Mouse (Mus musculus) left cerebral cortex, postnatal 10 days (tissue): ENCODE results near the gene Bloc1s4. TPM values are rescaled to one million over a fixed set of nuclear protein-coding genes. Genes with fewer than 3 reads are reported as not detected.

Experiments
- DNase-seq, 2 experiments: peaks; one replicate each; pipeline ENCODE4 v3.0.0; 2021 to 2022; ENCODE audit warnings: low spot score in 2 of 2, mixed read lengths in 1 of 2; ENCODE audit errors: extremely low spot score in 1 of 2
- intact Hi-C: fragments of 180-260 bp; cut with DNase I; formaldehyde crosslinking; loops from one replicate; pipeline ENCODE4 v1.15.1; 2025
- total RNA-seq, 2 experiments: library from RNA; stranded (reverse); gene quantifications; 2 replicates each; pipeline ENCODE4 v1.2.3; 2021

Bloc1s4 gene
- total RNA-seq, 2 experiments from 2014 or later = 16.5 to 20.7 TPM

GRCm38 (mm10) chr5:36725861-36726260 is 22.6 kb downstream of the Bloc1s4 start:
- DNase-seq = peak in 1 of 2 experiments; percentile 18
- intact Hi-C loops = no loop called here

- intact Hi-C loops = no loop called here
- DNase-seq = peak in 1 of 2 experiments; percentile 20
These were observed 24.2 kb downstream of the Bloc1s4 start for GRCm38 (mm10) chr5:36724274-36724673.

- intact Hi-C loops = no loop called here
- DNase-seq = no peak
These were observed 25.1 kb downstream of the Bloc1s4 start for GRCm38 (mm10) chr5:36723356-36723755.

GRCm38 (mm10) chr5:36722415-36722856 is 26.0 kb downstream of the Bloc1s4 start:
- peak in 1 of 2 experiments; percentile 10 for DNase-seq
- intact Hi-C loops = no loop called here

GRCm38 (mm10) chr5:36720710-36721375 is 27.6 kb downstream of the Bloc1s4 start:
- DNase-seq = peak in 1 of 2 experiments; percentile 8
- intact Hi-C loops = no loop called here

GRCm38 (mm10) chr5:36720219-36720618 is 28.2 kb downstream of the Bloc1s4 start:
- DNase-seq = no peak
- intact Hi-C loops = no loop called here

GRCm38 (mm10) chr5:36719601-36720000 is 28.8 kb downstream of the Bloc1s4 start:
- intact Hi-C loops = no loop called here
- no peak for DNase-seq

- DNase-seq = peak in 1 of 2 experiments; percentile 41
- intact Hi-C loops = no loop called here
These were observed 29.3 kb downstream of the Bloc1s4 start for GRCm38 (mm10) chr5:36719135-36719534.

- DNase-seq = peak in 1 of 2 experiments; percentile 16
- intact Hi-C loops = no loop called here
These were observed 30.6 kb downstream of the Bloc1s4 start for GRCm38 (mm10) chr5:36717889-36718288.

- intact Hi-C loops = no loop called here
These were observed 31.6 kb downstream of the Bloc1s4 start for GRCm38 (mm10) chr5:36716816-36717215.

GRCm38 (mm10) chr5:36714832-36715231 is 33.6 kb downstream of the Bloc1s4 start:
- intact Hi-C loops = no loop called here
- DNase-seq = no peak

More at GRCm38 (mm10) chr5:36716816-36717215, 31.6 kb downstream of the Bloc1s4 start:
- no peak for DNase-seq

- intact Hi-C loops = no loop called here
- DNase-seq = no peak
These were observed 34.8 kb downstream of the Bloc1s4 start for GRCm38 (mm10) chr5:36713693-36714092.

- intact Hi-C loops = no loop called here
These were observed 35.6 kb downstream of the Bloc1s4 start for GRCm38 (mm10) chr5:36712553-36713534.

GRCm38 (mm10) chr5:36711863-36712262 is 36.6 kb downstream of the Bloc1s4 start:
- peak in 1 of 2 experiments; percentile 12 for DNase-seq
- intact Hi-C loops = no loop called here

More at GRCm38 (mm10) chr5:36712553-36713534, 35.6 kb downstream of the Bloc1s4 start:
- DNase-seq = peak; percentile 20 to 89

- DNase-seq = no peak
- intact Hi-C loops = no loop called here
These were observed 42.7 kb downstream of the Bloc1s4 start for GRCm38 (mm10) chr5:36705792-36706191.

- intact Hi-C loops = no loop called here
- DNase-seq = peak in 1 of 2 experiments; percentile 20
These were observed 43.1 kb downstream of the Bloc1s4 start for GRCm38 (mm10) chr5:36705390-36705789.

GRCm38 (mm10) chr5:36704684-36705083 is 43.8 kb downstream of the Bloc1s4 start:
- DNase-seq = no peak
- intact Hi-C loops = no loop called here

- intact Hi-C loops = no loop called here
- DNase-seq = no peak
These were observed 47.4 kb downstream of the Bloc1s4 start for GRCm38 (mm10) chr5:36700939-36701620.

- DNase-seq = no peak
- intact Hi-C loops = loop anchor here (5.0 kb wide), 1 partner anchor 39 kb away; no protein-coding TSS in a partner anchor
These were observed 49.8 kb downstream of the Bloc1s4 start for GRCm38 (mm10) chr5:36698689-36699088.
